Mouse (Mus musculus): ENCODE measurements at regions not wholly inside any gene's neighbourhood (a gene's known extent, or its start where the extent isn't known, plus 50 kb on each side); places are given as distances from the start of the nearest gene placed in this dataset.

GRCm38 (mm10) chr5:68313187-68313586, 281.6 kb downstream of the Grxcr1 start:
- Histone ChIP-seq H3K9ac (ENCODE audit: low read depth, low read length) (no peak overlapping the region), H3K4me3 (replicated peaks; ENCODE audit: low read depth, low read length) (no peak overlapping the region), H3K4me1 (replicated peaks; ENCODE audit: insufficient read depth, low read length) (no peaks in the 10 kb centered on the region), H3K36me3 (ENCODE audit: insufficient read depth, low read length) (no peaks in the 10 kb centered on the region), H3K4me2 (ENCODE audit: low read length) (no peak overlapping the region), H3K27me3 (ENCODE audit: insufficient read depth, low read length) (no peaks in the 10 kb centered on the region), H3K27ac (no peak overlapping the region), H3K9me3 (replicated peaks; ENCODE audit: low read length) (no peaks in the 10 kb centered on the region)
- TF ChIP-seq CTCF (IDR thresholded peaks at IDR 0.05; ENCODE audit: low read depth), result no peak
- ATAC-seq (replicated peaks; ENCODE audit: low FRiP score, low read depth) (no peak), DNase-seq (ENCODE audit: low spot score) (no peak)
- WGBS, result 83% methylated on average over 3 of the region's 3 CpGs

- no peak for TF ChIP-seq CTCF (IDR thresholded peaks at IDR 0.05; ENCODE audit: low read depth)
- DNase-seq (ENCODE audit: low spot score), result no peak
- Histone ChIP-seq H3K27ac (no peak overlapping the region), H3K4me3 (replicated peaks; ENCODE audit: low read depth, low read length) (no peak overlapping the region), H3K36me3 (ENCODE audit: insufficient read depth, low read length) (no peaks in the 10 kb centered on the region), H3K9ac (ENCODE audit: low read depth, low read length) (no peak overlapping the region), H3K9me3 (replicated peaks; ENCODE audit: low read length) (no peaks in the 10 kb centered on the region), H3K4me2 (ENCODE audit: low read length) (no peak overlapping the region), H3K27me3 (ENCODE audit: insufficient read depth, low read length) (no peaks in the 10 kb centered on the region), H3K4me1 (replicated peaks; ENCODE audit: insufficient read depth, low read length) (no peaks in the 10 kb centered on the region)
- no peak for ATAC-seq (replicated peaks; ENCODE audit: low FRiP score, low read depth)
Measured at GRCm38 (mm10) chr5:68318979-68319378, 287.3 kb downstream of the Grxcr1 start.

GRCm38 (mm10) chr5:68326998-68327593, 295.5 kb downstream of the Grxcr1 start:
- no peaks in the 10 kb centered on the region for H3K27me3 ChIP-seq (ENCODE audit: insufficient read depth, low read length)

GRCm38 (mm10) chr5:68329311-68329710, 297.7 kb downstream of the Grxcr1 start:
- 85% methylated on average over 3 of the region's 3 CpGs for WGBS
- no peak for DNase-seq (ENCODE audit: low spot score)
- no peak overlapping the region for H3K4me2 ChIP-seq (ENCODE audit: low read length)
- H3K4me3 ChIP-seq (replicated peaks; ENCODE audit: low read depth, low read length), result no peak overlapping the region
- H3K27me3 ChIP-seq (ENCODE audit: insufficient read depth, low read length), result no peaks in the 10 kb centered on the region
- TF ChIP-seq CTCF (IDR thresholded peaks at IDR 0.05; ENCODE audit: low read depth), result no peak
- H3K9me3 ChIP-seq (replicated peaks; ENCODE audit: low read length), result no peaks in the 10 kb centered on the region
- ATAC-seq (replicated peaks; ENCODE audit: low FRiP score, low read depth), result no peak
- no peak overlapping the region for H3K27ac ChIP-seq
- no peaks in the 10 kb centered on the region for H3K4me1 ChIP-seq (replicated peaks; ENCODE audit: insufficient read depth, low read length)
- H3K36me3 ChIP-seq (ENCODE audit: insufficient read depth, low read length), result no peaks in the 10 kb centered on the region
- no peak overlapping the region for H3K9ac ChIP-seq (ENCODE audit: low read depth, low read length)

More at GRCm38 (mm10) chr5:68326998-68327593, 295.5 kb downstream of the Grxcr1 start:
- WGBS, result 82% methylated on average over 2 of the region's 2 CpGs
- Histone ChIP-seq H3K27ac (no peak overlapping the region), H3K36me3 (ENCODE audit: insufficient read depth, low read length) (no peaks in the 10 kb centered on the region), H3K9me3 (replicated peaks; ENCODE audit: low read length) (no peaks in the 10 kb centered on the region), H3K4me3 (replicated peaks; ENCODE audit: low read depth, low read length) (no peak overlapping the region), H3K9ac (ENCODE audit: low read depth, low read length) (no peak overlapping the region), H3K4me2 (ENCODE audit: low read length) (no peak overlapping the region), H3K4me1 (replicated peaks; ENCODE audit: insufficient read depth, low read length) (no peaks in the 10 kb centered on the region)
- DNase-seq (ENCODE audit: low spot score) (no peak), ATAC-seq (replicated peaks; ENCODE audit: low FRiP score, low read depth) (no peak)
- no peak for TF ChIP-seq CTCF (IDR thresholded peaks at IDR 0.05; ENCODE audit: low read depth)

GRCm38 (mm10) chr5:68329828-68330227, 298.2 kb downstream of the Grxcr1 start:
- no peak overlapping the region for H3K9ac ChIP-seq (ENCODE audit: low read depth, low read length)
- WGBS, result 61% methylated on average over 2 of the region's 2 CpGs
- no peak overlapping the region for H3K4me3 ChIP-seq (replicated peaks; ENCODE audit: low read depth, low read length)
- H3K27ac ChIP-seq, result no peak overlapping the region
- ATAC-seq (replicated peaks; ENCODE audit: low FRiP score, low read depth) (no peak), DNase-seq (ENCODE audit: low spot score) (no peak)
- H3K4me1 ChIP-seq (replicated peaks; ENCODE audit: insufficient read depth, low read length), result no peaks in the 10 kb centered on the region
- H3K9me3 ChIP-seq (replicated peaks; ENCODE audit: low read length), result no peaks in the 10 kb centered on the region
- H3K4me2 ChIP-seq (ENCODE audit: low read length), result no peak overlapping the region
- H3K27me3 ChIP-seq (ENCODE audit: insufficient read depth, low read length), result no peaks in the 10 kb centered on the region
- no peaks in the 10 kb centered on the region for H3K36me3 ChIP-seq (ENCODE audit: insufficient read depth, low read length)
- no peak for TF ChIP-seq CTCF (IDR thresholded peaks at IDR 0.05; ENCODE audit: low read depth)

GRCm38 (mm10) chr5:68350921-68351320, 319.3 kb downstream of the Grxcr1 start:
- Histone ChIP-seq H3K4me1 (replicated peaks; ENCODE audit: insufficient read depth, low read length) (no peaks in the 10 kb centered on the region), H3K9ac (ENCODE audit: low read depth, low read length) (no peak overlapping the region), H3K4me2 (ENCODE audit: low read length) (no peak overlapping the region), H3K9me3 (replicated peaks; ENCODE audit: low read length) (no peaks in the 10 kb centered on the region), H3K27me3 (ENCODE audit: insufficient read depth, low read length) (no peaks in the 10 kb centered on the region), H3K36me3 (ENCODE audit: insufficient read depth, low read length) (no peaks in the 10 kb centered on the region), H3K4me3 (replicated peaks; ENCODE audit: low read depth, low read length) (no peak overlapping the region), H3K27ac (no peak overlapping the region)
- 78% methylated on average over 2 of the region's 2 CpGs for WGBS
- no peak for TF ChIP-seq CTCF (IDR thresholded peaks at IDR 0.05; ENCODE audit: low read depth)
- DNase-seq (ENCODE audit: low spot score) (no peak), ATAC-seq (replicated peaks; ENCODE audit: low FRiP score, low read depth) (no peak)

GRCm38 (mm10) chr5:68351793-68352192, 320.2 kb downstream of the Grxcr1 start:
- H3K36me3 ChIP-seq (ENCODE audit: insufficient read depth, low read length), result no peaks in the 10 kb centered on the region
- no peak overlapping the region for H3K9ac ChIP-seq (ENCODE audit: low read depth, low read length)
- H3K4me3 ChIP-seq (replicated peaks; ENCODE audit: low read depth, low read length), result no peak overlapping the region
- no peaks in the 10 kb centered on the region for H3K27me3 ChIP-seq (ENCODE audit: insufficient read depth, low read length)
- ATAC-seq (replicated peaks; ENCODE audit: low FRiP score, low read depth) (no peak), DNase-seq (ENCODE audit: low spot score) (no peak)
- no peak overlapping the region for H3K27ac ChIP-seq
- H3K4me2 ChIP-seq (ENCODE audit: low read length), result no peak overlapping the region
- TF ChIP-seq CTCF (IDR thresholded peaks at IDR 0.05; ENCODE audit: low read depth), result no peak
- H3K4me1 ChIP-seq (replicated peaks; ENCODE audit: insufficient read depth, low read length), result no peaks in the 10 kb centered on the region
- WGBS, result 43% methylated on average over 5 of the region's 5 CpGs
- no peaks in the 10 kb centered on the region for H3K9me3 ChIP-seq (replicated peaks; ENCODE audit: low read length)

Data from kidney, postnatal 0 days (tissue).